Mouse (Mus musculus) stomach, embryonic 16.5 days (tissue): Measurements from ENCODE around the gene Tbc1d21. TPM values are rescaled to one million over a fixed set of nuclear protein-coding genes. Genes with fewer than 3 reads are reported as not detected.

Experiments used
- ATAC-seq: fragments of 200-750 bp; cut with Nextera tagmentation; 2 replicates; pipeline ENCODE4 v1.8.0; 2017; ENCODE audit warnings: moderate number of reproducible peaks, moderate TSS enrichment; ENCODE audit not compliant: insufficient read depth, low FRiP score
- H3K27ac ChIP-seq: fragments of 300-500 bp; sonication (generic); 2 replicates; pipeline ENCODE4 v1.5.1; 2014; ENCODE audit warnings: low read length
- H3K27me3 ChIP-seq: fragments of 300-500 bp; sonication (generic); 2 replicates; pipeline ENCODE4 v1.6.1; 2014; ENCODE audit warnings: low read length, control low read depth, mixed read lengths; ENCODE audit not compliant: control insufficient read depth, insufficient read depth
- H3K36me3 ChIP-seq: fragments of 300-500 bp; sonication (generic); 2 replicates; pipeline ENCODE4 v1.6.1; 2014; ENCODE audit warnings: low read length; ENCODE audit not compliant: control insufficient read depth, insufficient read depth
- H3K4me1 ChIP-seq: fragments of 300-500 bp; sonication (generic); 2 replicates; pipeline ENCODE4 v1.6.1; 2014; ENCODE audit warnings: low read length, control low read depth, mixed read lengths; ENCODE audit not compliant: control insufficient read depth, insufficient read depth
- H3K4me2 ChIP-seq: fragments of 300-500 bp; sonication (generic); 2 replicates; pipeline ENCODE4 v1.6.1; 2014; ENCODE audit warnings: low read depth, low read length, mixed read lengths
- H3K4me3 ChIP-seq: fragments of 300-500 bp; sonication (generic); replicated peaks from 2 replicates; pipeline ENCODE4 v1.5.1; 2014; ENCODE audit warnings: mild to moderate bottlenecking, low read length
- H3K9ac ChIP-seq: fragments of 300-500 bp; sonication (generic); 2 replicates; pipeline ENCODE4 v1.6.1; 2014; ENCODE audit warnings: low read length
- H3K9me3 ChIP-seq: fragments of 300-500 bp; sonication (generic); replicated peaks from 2 replicates; pipeline ENCODE4 v1.6.1; 2016; ENCODE audit warnings: low read length, control low read depth; ENCODE audit not compliant: control insufficient read depth
- WGBS: fragments of 180-500 bp; shearing (Covaris S2); extraction: QIAGEN DNeasy Blood & Tissue Kit; methylation state at CpG from one replicate; pipeline ENCODE4 v1.1.7; 2014; 5-methylcytosine and 5-hydroxymethylcytosine counted together
- polyA plus RNA-seq: library from polyadenylated mRNA; unstranded; fragments of >200 nt; fragmentation: Nextera tagmentation; extraction: Ambion mirVana; gene quantifications from 2 replicates; pipeline ENCODE4 v1.2.1, GENCODE M21; 2015

The Tbc1d21 gene
- polyA plus RNA-seq, 1 experiment from 2014 or later = 0.12 TPM

- Histone ChIP-seq H3K4me3 (peak overlapping the region; percentile 58), H3K36me3 (no peaks in the 10 kb centered on the region), H3K9me3 (no peaks in the 10 kb centered on the region), H3K4me2 (peak overlapping the region; percentile 80), H3K27me3 (no peaks in the 10 kb centered on the region), H3K27ac (peak overlapping the region; percentile 89), H3K9ac (peak overlapping the region; percentile 78), H3K4me1 (peaks cover 58% of the 10 kb centered on the region)
- 2% methylated on average over 66 of the region's 72 CpGs for WGBS
- ATAC-seq = peak; percentile 8; the same call in 1 of the 2 replicates
Observed at GRCm38 (mm10) chr9:58312196-58312943, 57.9 kb downstream of the Tbc1d21 start.

- peak overlapping the region; percentile 80 for H3K4me2 ChIP-seq
- H3K9ac ChIP-seq = peak overlapping the region; percentile 78
- WGBS = 61% methylated on average over 33 of the region's 33 CpGs
- no peak for ATAC-seq
- peak overlapping the region; percentile 58 for H3K4me3 ChIP-seq
- H3K9me3 ChIP-seq = no peaks in the 10 kb centered on the region
- H3K36me3 ChIP-seq = no peaks in the 10 kb centered on the region
- peaks cover 53% of the 10 kb centered on the region for H3K4me1 ChIP-seq
- H3K27ac ChIP-seq = no peak overlapping the region
- no peaks in the 10 kb centered on the region for H3K27me3 ChIP-seq
Observed at GRCm38 (mm10) chr9:58311191-58311910, 58.9 kb downstream of the Tbc1d21 start.

DNA sequence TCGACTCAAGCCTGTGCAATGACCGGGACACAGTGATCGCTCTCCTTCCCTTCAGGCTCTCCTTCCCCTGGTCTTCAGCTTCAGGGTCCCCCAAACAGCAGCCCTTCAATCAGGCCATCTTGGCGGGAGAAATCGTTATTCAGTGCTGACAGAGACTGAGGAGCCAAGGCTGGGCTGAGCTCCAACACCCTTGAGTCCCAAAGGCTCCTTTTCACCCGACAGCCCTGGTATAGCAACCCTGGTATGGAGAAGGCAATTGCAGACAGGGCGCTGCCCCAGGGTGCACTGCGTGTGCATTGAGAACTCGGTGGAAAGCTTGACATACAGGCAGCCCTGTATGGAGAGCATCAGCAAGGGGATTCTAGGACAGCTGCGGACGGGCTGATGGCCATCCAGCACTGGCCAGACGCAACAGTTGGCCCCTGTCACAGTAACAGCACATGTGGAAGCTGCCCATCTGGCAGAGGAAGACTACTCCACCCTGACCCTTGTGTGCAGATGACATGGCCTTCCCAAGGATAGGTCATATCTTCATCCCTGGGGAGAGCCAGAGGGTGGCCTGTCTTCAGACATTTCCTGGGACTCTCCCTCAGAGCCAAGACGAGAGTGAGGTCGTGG lies 60.1 kb downstream of the Tbc1d21 start:
- no peak for ATAC-seq
- Histone ChIP-seq H3K27ac (no peak overlapping the region), H3K4me1 (peaks cover 55% of the 10 kb centered on the region), H3K9me3 (no peaks in the 10 kb centered on the region), H3K4me2 (peak overlapping the region; percentile 41), H3K27me3 (no peaks in the 10 kb centered on the region), H3K36me3 (no peaks in the 10 kb centered on the region), H3K4me3 (peak overlapping the region; percentile 10; the same call in 1 of the 2 replicates), H3K9ac (peak overlapping the region; percentile 36; the same call in 1 of the 2 replicates)
- 60% methylated on average over 14 of the region's 14 CpGs for WGBS

Other genes with a start within 250 kb of the Tbc1d21 start
- gene Islr, start 166.1 kb downstream of the Tbc1d21 start, polyA plus RNA-seq = 120 and 128 TPM in 2 replicates
- gene Islr2, start 166.1 kb downstream of the Tbc1d21 start, polyA plus RNA-seq = 1.3 TPM in 2 replicates
- 17.9 and 19.0 TPM in 2 replicates for gene Pml, start 120.7 kb downstream of the Tbc1d21 start, polyA plus RNA-seq
- gene Stoml1, start 117.3 kb downstream of the Tbc1d21 start, polyA plus RNA-seq = 23.7 and 26.0 TPM in 2 replicates
- gene Loxl1, start 57.3 kb downstream of the Tbc1d21 start, polyA plus RNA-seq = 31.0 and 33.4 TPM in 2 replicates
- 0.32 and 0.77 TPM in 2 replicates for gene Insyn1, start 118.1 kb upstream of the Tbc1d21 start, polyA plus RNA-seq
- 30.4 and 31.2 TPM in 2 replicates for gene Cd276, start 185.0 kb upstream of the Tbc1d21 start, polyA plus RNA-seq
- gene Nptn, start 211.8 kb upstream of the Tbc1d21 start, polyA plus RNA-seq = 155 and 165 TPM in 2 replicates